In the genomic region with DNA sequence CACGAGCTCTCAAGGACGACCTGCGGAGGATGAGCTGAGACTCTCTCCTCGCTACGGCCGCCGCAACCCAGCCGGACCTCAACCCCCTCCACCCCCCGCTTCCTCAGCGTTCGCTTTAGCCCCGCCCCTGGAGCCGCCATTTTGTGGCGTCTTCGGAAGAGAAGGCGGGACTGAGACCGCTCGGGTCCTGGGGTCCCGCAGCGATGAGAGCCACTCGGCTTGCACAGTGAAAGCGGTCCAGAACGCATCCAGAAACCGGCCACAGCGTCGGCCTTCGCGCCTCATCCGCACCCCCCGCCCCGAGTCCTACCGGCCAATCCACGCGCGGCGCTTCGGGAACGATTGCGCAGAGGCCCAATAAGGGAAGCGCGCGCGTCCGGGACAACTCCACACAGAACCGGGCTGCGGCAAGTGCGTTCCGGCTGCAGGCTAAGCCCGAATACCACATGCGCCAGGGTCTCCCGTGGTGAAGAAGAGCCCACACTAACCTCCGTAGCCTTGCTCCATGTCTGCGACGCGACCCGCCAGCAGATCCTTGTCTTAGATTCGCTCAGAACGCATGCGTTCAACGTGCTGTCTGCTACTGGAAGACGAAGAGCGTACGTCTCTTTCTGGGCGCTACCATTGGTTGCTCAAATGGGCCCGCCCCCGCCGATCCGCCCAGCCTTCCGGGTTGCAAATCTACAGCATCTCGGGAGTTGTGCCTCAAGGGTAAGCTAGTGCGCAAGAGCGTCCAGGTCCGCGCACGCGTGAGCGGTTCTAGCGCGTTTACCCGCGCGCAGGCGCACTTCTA, we compare ENCODE assay signal across 8 mouse cellular contexts. TPM values are rescaled to one million over a fixed set of nuclear protein-coding genes. Genes with fewer than 3 reads are reported as not detected.
DNase-seq lines count a peak whose midpoint lies in the region; ATAC-seq and TF ChIP-seq lines count a peak whose summit lies in the region.

A gene (minus strand): TSS at position 642 of the 793 bp plus-strand sequence.

- TF ChIP-seq POLR2A in bone marrow, adult 2 months (IDR thresholded peaks at IDR 0.05; ENCODE audit: borderline replicate concordance, control insufficient read depth, low read depth, low read length) = peak; percentile 40
- TF ChIP-seq POLR2A in limb, embryonic 14.5 days (IDR thresholded peaks at IDR 0.05; ENCODE audit: borderline replicate concordance, extremely low read depth, insufficient read depth, insufficient read length) = peak; percentile 42; the same call in 1 of the 2 replicates

- peak within 1 kb of the TSS; percentile 98 for H3K4me3 ChIP-seq in bone marrow, adult 2 months (replicated peaks; ENCODE audit: control insufficient read depth, low read depth, low read length)
- peak within 1 kb of the TSS; percentile 90 for H3K4me3 ChIP-seq in embryonic facial prominence, embryonic 15.5 days (replicated peaks)
- H3K4me3 ChIP-seq in limb, embryonic 14.5 days (replicated peaks; ENCODE audit: low read length) = peak within 1 kb of the TSS; percentile 95
- peak within 1 kb of the TSS; percentile 83 for H3K4me3 ChIP-seq in midbrain, postnatal 0 days (ENCODE audit: low read depth, low read length)

- peak within 1 kb of the TSS; percentile 94 for H3K27ac ChIP-seq in bone marrow, adult 2 months (ENCODE audit: control insufficient read depth, insufficient read depth, low read depth, low read length, poor library complexity)
- peak within 1 kb of the TSS; percentile 98 for H3K27ac ChIP-seq in embryonic facial prominence, embryonic 15.5 days (replicated peaks)
- peak within 1 kb of the TSS; percentile 93 for H3K27ac ChIP-seq in limb, embryonic 14.5 days (replicated peaks; ENCODE audit: low read depth, low read length)
- peak within 1 kb of the TSS; percentile 93 for H3K27ac ChIP-seq in midbrain, postnatal 0 days (ENCODE audit: low read depth, low read length)

- ATAC-seq in embryonic facial prominence, embryonic 15.5 days (ENCODE audit: insufficient number of reproducible peaks, low FRiP score, low TSS enrichment, low read depth) = peak; percentile 99
- ATAC-seq in limb, embryonic 14.5 days (ENCODE audit: low FRiP score, low read depth) = peak; percentile 95
- ATAC-seq in midbrain, postnatal 0 days (ENCODE audit: low FRiP score) = peak; percentile 98

- H3K4me1 ChIP-seq in bone marrow, adult 2 months (ENCODE audit: control insufficient read depth, insufficient read depth, low read length) = no peaks in the 10 kb centered on the region; the same call in 1 of the 2 replicates
- peaks cover 18% of the 10 kb centered on the region for H3K4me1 ChIP-seq in embryonic facial prominence, embryonic 15.5 days
- peaks cover 10% of the 10 kb centered on the region for H3K4me1 ChIP-seq in limb, embryonic 14.5 days (ENCODE audit: control insufficient read depth, insufficient read depth, low read length)
- peaks cover 3% of the 10 kb centered on the region; the same call in 1 of the 2 replicates for H3K4me1 ChIP-seq in midbrain, postnatal 0 days (ENCODE audit: insufficient read depth, low read length)

- under 1% methylated on average over 83 of the region's 83 CpGs for WGBS in bone marrow, adult 2 months
- under 1% methylated on average over 83 of the region's 83 CpGs for WGBS in embryonic facial prominence, embryonic 15.5 days
- under 1% methylated on average over 82 of the region's 83 CpGs for WGBS in limb, embryonic 14.5 days
- under 1% methylated on average over 83 of the region's 83 CpGs for WGBS in midbrain, postnatal 0 days

- peak; percentile 100 for DNase-seq in 416B (ENCODE audit: low read depth)
- peak; percentile 98 for DNase-seq in heart, adult 8-10 months (ENCODE audit: low spot score)
- peak; percentile 99 for DNase-seq in kidney, adult 9 months
- peak; percentile 99 for DNase-seq in limb, embryonic 14.5 days (ENCODE audit: low spot score)
- DNase-seq in midbrain, postnatal 0 days (ENCODE audit: low spot score) = peak; percentile 99
- peak; percentile 91 for DNase-seq in spleen, postnatal 14 days (ENCODE audit: low spot score in 2 of 2)

- H3K9ac ChIP-seq in embryonic facial prominence, embryonic 15.5 days = peak within 1 kb of the TSS; percentile 85
- peak within 1 kb of the TSS; percentile 89 for H3K9ac ChIP-seq in limb, embryonic 14.5 days (ENCODE audit: low read depth, low read length, severe bottlenecking)
- peak within 1 kb of the TSS; percentile 83 for H3K9ac ChIP-seq in midbrain, postnatal 0 days (replicated peaks; ENCODE audit: low read length, poor library complexity, severe bottlenecking)

- H3K4me2 ChIP-seq in embryonic facial prominence, embryonic 15.5 days (replicated peaks) = peak within 1 kb of the TSS; percentile 73
- peak within 1 kb of the TSS; percentile 80 for H3K4me2 ChIP-seq in limb, embryonic 14.5 days (replicated peaks; ENCODE audit: low read depth, low read length, severe bottlenecking)
- H3K4me2 ChIP-seq in midbrain, postnatal 0 days (ENCODE audit: low read depth, low read length, poor library complexity, severe bottlenecking) = peak within 1 kb of the TSS; percentile 77

- no peaks in the 10 kb centered on the region for H3K9me3 ChIP-seq in embryonic facial prominence, embryonic 15.5 days (replicated peaks)
- no peaks in the 10 kb centered on the region for H3K9me3 ChIP-seq in limb, embryonic 14.5 days (ENCODE audit: control insufficient read depth, low read length)
- no peaks in the 10 kb centered on the region for H3K9me3 ChIP-seq in midbrain, postnatal 0 days (ENCODE audit: low read length)

- H3K27me3 ChIP-seq in embryonic facial prominence, embryonic 15.5 days = no peaks in the 10 kb centered on the region
- H3K27me3 ChIP-seq in limb, embryonic 14.5 days (ENCODE audit: control insufficient read depth, insufficient read depth, low read length) = no peaks in the 10 kb centered on the region
- no peaks in the 10 kb centered on the region for H3K27me3 ChIP-seq in midbrain, postnatal 0 days (ENCODE audit: insufficient read depth, low read length)

- H3K36me3 ChIP-seq in embryonic facial prominence, embryonic 15.5 days = peaks cover 35% of the 10 kb centered on the region
- H3K36me3 ChIP-seq in limb, embryonic 14.5 days (ENCODE audit: control insufficient read depth, insufficient read depth, low read length) = peaks cover 41% of the 10 kb centered on the region
- peaks cover 20% of the 10 kb centered on the region for H3K36me3 ChIP-seq in midbrain, postnatal 0 days (ENCODE audit: insufficient read depth, low read length)

- TF ChIP-seq CTCF in bone marrow, adult 2 months (IDR thresholded peaks at IDR 0.05; ENCODE audit: control insufficient read depth, insufficient read depth, low read length) = peak; percentile 3; the same call in 1 of the 2 replicates
- TF ChIP-seq CTCF in midbrain, postnatal 0 days (IDR thresholded peaks at IDR 0.05) = no peak

RNA-seq across cellular contexts. Expression of the gene that starts here (rescaled TPM):
- 76.5 and 113 TPM in 2 replicates for polyA plus RNA-seq in bone marrow, adult 2 months (2011; ENCODE audit: insufficient read depth, insufficient read length, low replicate concordance, missing spikeins)
- polyA plus RNA-seq in embryonic facial prominence, embryonic 15.5 days (2015; fragmentation: Nextera tagmentation; extraction: Ambion mirVana) = 91.5 and 97.9 TPM in 2 replicates
- 10 to 100 TPM; 34.6 to 51.5 (median 44.6) TPM for total RNA-seq in heart, adult 8-10 months (2022)
- polyA plus RNA-seq in limb, embryonic 14.5 days (2012; rRNA removed) = 108 and 110 TPM in 2 replicates
- 36.9 and 46.9 TPM in 2 replicates for polyA plus RNA-seq in limb, embryonic 14.5 days (2014; fragmentation: Nextera tagmentation; extraction: Ambion mirVana)
- total RNA-seq in midbrain, postnatal 0 days (2014; rRNA removed) = 96.5 and 131 TPM in 2 replicates
- polyA plus RNA-seq in midbrain, postnatal 0 days (2015; fragmentation: Nextera tagmentation; extraction: Ambion mirVana) = 66.8 and 81.1 TPM in 2 replicates

Comparison
In these comparisons a context has a peak if more than half of its experiments do, and no peak if none do; other contexts are left out.
1. Peak in every context shown above with its lines: DNase-seq, ATAC-seq, H3K4me3 ChIP-seq and H3K27ac ChIP-seq.